Mouse (Mus musculus) spleen, postnatal 10 days (tissue): Measurements from ENCODE around the gene Fasn.

Source experiments
- DNase-seq, 2 experiments: peaks; one replicate each; pipeline ENCODE4 v3.0.0; 2021 to 2022; ENCODE audit warnings: low spot score in 2 of 2

Fasn gene

GRCm38 (mm10) chr11:120761811-120762671 lies 62.3 kb downstream of the Fasn start:
- DNase-seq: no peak

DNA sequence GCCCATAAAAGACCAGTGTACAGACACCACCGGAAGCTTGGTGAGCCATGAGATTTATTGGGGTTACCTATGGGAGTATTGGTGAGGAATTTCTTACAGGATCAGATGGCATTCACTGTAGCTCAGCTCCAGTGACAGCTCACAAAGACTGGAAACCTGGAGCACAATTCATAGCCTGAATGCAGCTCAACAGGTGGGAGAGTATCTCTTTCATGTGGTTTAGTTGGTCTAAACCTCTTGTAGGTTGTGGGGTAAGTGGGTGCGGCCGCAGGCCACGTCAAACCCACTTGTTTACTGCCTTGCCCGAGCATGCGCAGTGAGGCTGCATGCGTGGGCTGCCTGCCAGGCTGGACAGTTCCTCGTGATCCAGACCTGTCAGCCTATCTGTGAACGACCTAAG lies 64.1 kb downstream of the Fasn start:
- no peak for DNase-seq
